Mouse (Mus musculus) heart, postnatal 0 days (tissue): ENCODE data around the gene Capg.

Experiments
- CTCF ChIP-seq: IDR thresholded peaks from 2 replicates; pipeline ENCODE4 v1.5.1; 2016; ENCODE audit warnings: antibody characterized with exemption, control low read depth, low read depth
- EP300 ChIP-seq: IDR thresholded peaks from 2 replicates; pipeline ENCODE4 v1.6.1; 2016; ENCODE audit warnings: antibody characterized with exemption, low read depth

GRCm38 (mm10) chr6:72571826-72572225 lies 27.6 kb downstream of the Capg start:
- no peak for TF ChIP-seq CTCF
- TF ChIP-seq EP300 = no peak
